Mouse (Mus musculus) kidney, embryonic 16.5 days (tissue): ENCODE data around the gene Arl6ip1. TPM values are rescaled to one million over a fixed set of nuclear protein-coding genes. Genes with fewer than 3 reads are reported as not detected.
A peak's percentile ranks its signal among the peaks of the same experiment; 100 is the strongest.

Experiments
- ATAC-seq: fragments of 200-750 bp; cut with Nextera tagmentation; 2 replicates; pipeline ENCODE4 v1.8.0; 2017; ENCODE audit warnings: moderate TSS enrichment; ENCODE audit not compliant: low FRiP score, low TSS enrichment
- H3K27ac ChIP-seq: fragments of 300-500 bp; sonication (generic); 2 replicates; pipeline ENCODE4 v1.5.1; 2014; ENCODE audit warnings: low read length
- H3K27me3 ChIP-seq: fragments of 300-500 bp; sonication (generic); 2 replicates; pipeline ENCODE4 v1.6.1; 2014; ENCODE audit warnings: low read length, control low read depth, mixed read lengths; ENCODE audit not compliant: insufficient read depth
- H3K36me3 ChIP-seq: fragments of 300-500 bp; sonication (generic); 2 replicates; pipeline ENCODE4 v1.6.1; 2014; ENCODE audit warnings: low read length, control low read depth, mixed read lengths; ENCODE audit not compliant: insufficient read depth
- H3K4me1 ChIP-seq: fragments of 300-500 bp; sonication (generic); 2 replicates; pipeline ENCODE4 v1.6.1; 2014; ENCODE audit warnings: low read length, control low read depth, mixed read lengths; ENCODE audit not compliant: insufficient read depth
- H3K4me2 ChIP-seq: fragments of 300-500 bp; sonication (generic); replicated peaks from 2 replicates; pipeline ENCODE4 v1.6.1; 2014; ENCODE audit warnings: low read depth, low read length
- H3K4me3 ChIP-seq: fragments of 300-500 bp; sonication (generic); 2 replicates; pipeline ENCODE4 v1.5.1; 2014; ENCODE audit warnings: mild to moderate bottlenecking, low read length
- H3K9ac ChIP-seq: fragments of 300-500 bp; sonication (generic); replicated peaks from 2 replicates; pipeline ENCODE4 v1.6.1; 2014; ENCODE audit warnings: low read length
- H3K9me3 ChIP-seq: fragments of 300-500 bp; sonication (generic); 2 replicates; pipeline ENCODE4 v1.6.1; 2016; ENCODE audit warnings: low read length, control low read depth
- WGBS: fragments of 180-500 bp; shearing (Covaris S2); extraction: QIAGEN DNeasy Blood & Tissue Kit; methylation state at CpG from one replicate; pipeline ENCODE4 v1.1.7; 2014; 5-methylcytosine and 5-hydroxymethylcytosine counted together
- polyA plus RNA-seq: library from polyadenylated mRNA; unstranded; fragments of >200 nt; fragmentation: Nextera tagmentation; extraction: Ambion mirVana; gene quantifications from 2 replicates; pipeline ENCODE4 v1.2.1, GENCODE M21; 2015

The Arl6ip1 gene
- polyA plus RNA-seq, 1 experiment from 2014 or later, result 405 TPM

DNA sequence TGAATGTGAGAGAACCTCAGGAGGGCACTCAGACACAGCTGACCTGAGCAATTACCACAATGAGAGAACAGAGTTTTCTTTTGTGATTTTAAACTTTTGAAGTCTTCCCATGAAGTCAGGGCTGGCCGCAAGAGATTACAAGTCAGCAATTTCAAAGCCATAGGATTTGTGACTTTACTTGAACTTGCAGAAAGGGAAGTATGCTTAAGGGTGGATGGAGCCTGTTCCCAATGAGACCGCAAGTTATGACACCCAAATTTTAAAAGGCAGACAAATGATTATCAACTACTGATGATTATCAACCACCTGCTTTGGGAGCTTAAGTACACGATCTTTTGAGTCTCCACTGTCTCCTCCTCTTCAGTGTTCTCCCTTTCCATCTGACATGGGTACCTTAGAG lies 11.0 kb downstream of the Arl6ip1 start:
- no peaks in the 10 kb centered on the region for H3K9me3 ChIP-seq
- ATAC-seq, result no peak
- H3K36me3 ChIP-seq, result peaks cover 58% of the 10 kb centered on the region
- 85% methylated on average over 3 of the region's 3 CpGs for WGBS
- H3K4me1 ChIP-seq, result peaks cover 37% of the 10 kb centered on the region
- H3K9ac ChIP-seq, result no peak overlapping the region
- peak overlapping the region; percentile 75 for H3K27ac ChIP-seq
- H3K4me3 ChIP-seq, result no peak overlapping the region
- H3K27me3 ChIP-seq, result no peaks in the 10 kb centered on the region
- no peak overlapping the region for H3K4me2 ChIP-seq

DNA sequence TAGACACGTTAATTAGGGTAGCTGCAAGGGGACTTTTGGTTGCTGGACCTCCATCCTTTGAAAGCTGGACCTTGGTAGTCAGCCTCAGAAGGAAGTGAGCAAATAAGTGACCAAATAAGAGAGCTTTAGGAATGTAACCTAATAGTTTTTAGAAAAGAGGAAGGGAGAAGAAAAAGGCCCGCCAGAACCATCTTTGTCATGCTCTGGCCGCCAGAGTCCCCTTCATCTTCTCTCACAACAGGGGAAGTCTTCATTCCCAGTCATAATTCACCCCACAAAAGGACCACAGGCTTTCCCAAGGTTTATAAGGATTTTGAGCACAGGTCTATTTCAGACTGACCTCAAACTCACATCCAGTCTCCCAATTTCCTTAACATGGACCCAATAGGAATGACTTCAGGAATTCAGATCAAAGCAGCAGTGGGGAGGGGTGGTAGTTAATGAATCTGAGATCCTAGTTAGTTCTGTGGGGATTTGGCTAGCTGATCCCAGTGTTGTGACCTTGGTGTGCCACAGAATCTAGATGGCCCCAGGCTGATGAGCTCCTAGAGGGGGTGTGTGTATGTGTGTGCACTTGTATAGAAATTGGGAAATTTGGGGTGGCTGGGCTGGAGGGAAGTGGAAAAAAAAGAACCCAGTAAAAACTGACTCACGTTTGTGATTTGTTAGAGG lies 11.8 kb downstream of the Arl6ip1 start:
- ATAC-seq, result no peak
- H3K4me1 ChIP-seq, result peaks cover 43% of the 10 kb centered on the region
- H3K36me3 ChIP-seq, result peaks cover 62% of the 10 kb centered on the region
- no peaks in the 10 kb centered on the region for H3K9me3 ChIP-seq
- 38% methylated on average over 4 of the region's 4 CpGs for WGBS
- H3K4me2 ChIP-seq, result no peak overlapping the region
- H3K27ac ChIP-seq, result peak overlapping the region; percentile 76
- no peak overlapping the region for H3K4me3 ChIP-seq
- peak overlapping the region; percentile 19; the same call in 1 of the 2 replicates for H3K9ac ChIP-seq
- no peaks in the 10 kb centered on the region for H3K27me3 ChIP-seq

DNA sequence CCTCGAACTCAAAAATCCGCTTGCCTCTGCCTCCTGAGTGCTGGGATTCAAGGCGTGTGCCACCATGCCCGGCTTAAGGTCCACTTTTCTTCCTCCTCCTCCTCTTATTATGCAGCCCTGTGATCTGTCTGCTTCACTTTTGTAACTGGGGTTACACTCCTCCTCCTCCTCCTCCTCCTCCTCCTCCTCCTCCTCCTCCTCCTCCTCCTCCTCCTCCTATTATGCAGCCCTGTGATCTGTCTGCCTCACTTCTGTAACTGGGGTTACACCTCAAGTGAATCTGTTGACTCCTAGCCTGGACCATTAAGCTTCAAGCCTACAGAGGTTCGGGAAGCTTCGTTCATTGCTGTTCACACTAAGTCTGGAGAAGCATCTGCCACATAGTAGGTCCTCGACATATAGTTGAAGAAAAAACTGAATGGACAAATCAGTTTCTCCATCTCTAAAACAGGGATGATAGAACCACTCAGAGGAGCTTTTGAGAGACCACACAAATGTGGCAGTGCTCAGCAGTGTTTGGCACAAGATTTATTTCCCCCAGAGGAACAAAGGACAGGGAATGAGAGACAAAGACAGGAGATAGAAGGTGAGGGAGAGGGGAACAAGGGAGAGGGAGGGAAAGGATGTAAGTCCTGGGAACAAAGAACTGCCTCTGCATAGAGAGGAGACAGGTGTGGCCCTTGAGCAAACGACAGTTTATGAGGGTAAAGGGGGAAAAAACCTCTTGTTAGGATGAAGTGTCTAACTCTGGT lies 12.5 kb downstream of the Arl6ip1 start:
- peak; percentile 13; the same call in 1 of the 2 replicates for ATAC-seq
- peaks cover 51% of the 10 kb centered on the region for H3K4me1 ChIP-seq
- no peaks in the 10 kb centered on the region for H3K27me3 ChIP-seq
- peak overlapping the region; percentile 67 for H3K9ac ChIP-seq
- H3K4me3 ChIP-seq, result peak overlapping the region; percentile 99; the same call in 1 of the 2 replicates
- H3K4me2 ChIP-seq, result peak overlapping the region; percentile 57
- H3K27ac ChIP-seq, result peak overlapping the region; percentile 76
- peaks cover 63% of the 10 kb centered on the region for H3K36me3 ChIP-seq
- no peaks in the 10 kb centered on the region for H3K9me3 ChIP-seq
- WGBS, result 9% methylated on average over 8 of the region's 8 CpGs

DNA sequence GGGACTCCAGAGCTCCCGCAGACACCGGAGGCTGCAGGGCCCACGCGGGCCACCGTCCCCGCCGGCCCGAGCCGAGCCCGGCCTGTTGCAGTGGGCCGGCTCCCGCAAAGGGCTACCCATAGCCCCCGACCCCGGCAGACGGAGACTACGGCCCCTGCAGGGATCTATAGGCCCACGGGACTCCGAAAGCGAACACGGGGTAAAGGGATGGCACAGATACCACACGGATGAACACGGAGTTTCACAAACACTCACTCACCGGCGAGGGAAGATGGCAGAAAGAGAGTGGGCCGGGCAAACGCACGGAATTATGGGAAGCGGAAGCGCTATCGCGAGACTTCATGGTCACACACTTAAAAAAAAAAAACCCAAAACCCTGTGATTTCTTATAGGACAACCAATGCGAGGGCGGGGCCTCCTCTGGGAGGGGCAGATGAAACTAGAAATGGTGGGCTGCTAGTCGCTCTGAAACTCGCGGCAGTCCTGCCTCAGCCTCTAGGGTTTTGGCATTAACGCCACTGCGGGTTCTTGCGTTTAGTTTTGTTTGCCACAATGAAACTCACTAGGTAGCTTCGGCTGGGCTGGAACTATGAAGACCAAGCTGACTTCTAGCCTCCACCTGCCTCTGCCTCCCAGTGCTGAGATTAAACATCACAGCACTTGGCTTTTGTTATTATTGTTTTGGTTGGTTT lies 13.4 kb downstream of the Arl6ip1 start, which contains the start of gene Rps15a:
Rps15a (minus strand) TSS at position 312 of the 692 bp plus-strand sequence.
- no peaks in the 10 kb centered on the region for H3K27me3 ChIP-seq
- no peaks in the 10 kb centered on the region for H3K9me3 ChIP-seq
- peak within 1 kb of the TSS; percentile 98 for H3K9ac ChIP-seq
- WGBS, result under 1% methylated on average over 40 of the region's 40 CpGs
- peak; percentile 84 for ATAC-seq
- peak within 1 kb of the TSS; percentile 99 for H3K4me3 ChIP-seq
- H3K36me3 ChIP-seq, result peaks cover 68% of the 10 kb centered on the region
- peak within 1 kb of the TSS; percentile 97 for H3K4me2 ChIP-seq
- H3K27ac ChIP-seq, result peak within 1 kb of the TSS; percentile 83
- H3K4me1 ChIP-seq, result peaks cover 58% of the 10 kb centered on the region

DNA sequence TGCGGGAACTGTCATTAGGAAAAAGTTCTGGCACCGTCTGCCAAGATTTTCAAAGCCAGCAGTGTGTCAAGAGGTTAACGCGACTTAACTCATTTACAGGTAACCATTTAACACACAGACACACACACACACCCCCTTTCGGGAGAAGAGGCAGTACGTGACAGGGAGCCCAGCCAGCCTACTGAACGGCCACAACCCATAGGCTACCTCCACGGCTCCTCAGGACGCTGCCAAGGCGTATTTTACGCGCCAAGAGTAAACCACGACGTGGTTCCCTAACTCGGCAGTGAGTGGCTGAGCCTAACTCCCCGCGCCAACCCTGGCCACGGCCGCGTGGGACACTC lies 14.0 kb downstream of the Arl6ip1 start:
- peaks cover 61% of the 10 kb centered on the region for H3K4me1 ChIP-seq
- peak overlapping the region; percentile 83 for H3K27ac ChIP-seq
- no peaks in the 10 kb centered on the region for H3K9me3 ChIP-seq
- ATAC-seq, result peak; percentile 60; the same call in 1 of the 2 replicates
- under 1% methylated on average over 20 of the region's 20 CpGs for whole genome bisulfite sequencing
- no peaks in the 10 kb centered on the region for H3K27me3 ChIP-seq
- peaks cover 68% of the 10 kb centered on the region for H3K36me3 ChIP-seq
- peak overlapping the region; percentile 97 for H3K4me2 ChIP-seq
- peak overlapping the region; percentile 99 for H3K4me3 ChIP-seq
- peak overlapping the region; percentile 98 for H3K9ac ChIP-seq

DNA sequence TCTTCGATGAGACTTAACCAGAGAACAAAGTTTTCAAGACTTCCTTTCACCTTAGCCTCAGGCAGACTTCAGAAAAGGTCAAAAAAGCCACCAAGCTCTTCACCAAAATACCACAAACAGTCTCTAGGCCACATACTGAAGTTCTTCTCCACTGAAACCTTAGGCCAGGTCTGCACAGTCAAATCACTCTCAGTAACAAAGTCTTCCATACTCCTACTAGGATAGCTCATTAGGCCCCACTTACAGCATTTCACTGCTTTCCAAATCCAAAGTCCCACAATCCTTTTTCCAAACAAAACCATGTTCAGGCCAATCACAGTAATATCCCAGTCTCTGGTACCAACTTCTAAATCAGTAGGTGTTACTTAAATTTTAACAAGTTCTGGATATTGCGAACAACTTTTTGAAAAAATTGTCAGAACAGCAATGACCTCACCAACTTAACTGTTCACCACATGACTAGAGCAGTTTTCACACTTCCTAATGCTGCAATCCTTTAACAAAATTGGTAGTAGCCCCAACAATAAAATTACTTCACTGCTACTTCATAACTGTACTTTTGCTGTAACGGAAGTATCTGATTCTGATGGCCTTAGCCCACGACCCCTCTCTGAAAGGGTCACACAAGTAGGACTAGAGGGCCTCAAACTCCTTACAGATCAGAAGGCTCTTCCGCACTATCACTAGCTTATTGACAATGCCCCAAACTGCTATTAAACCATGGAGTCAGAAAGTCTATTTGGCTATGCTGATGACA lies 15.7 kb downstream of the Arl6ip1 start:
- Histone ChIP-seq H3K27me3 (no peaks in the 10 kb centered on the region), H3K4me2 (peak overlapping the region; percentile 97), H3K27ac (no peak overlapping the region), H3K4me3 (peak overlapping the region; percentile 99), H3K9ac (peak overlapping the region; percentile 98), H3K9me3 (no peaks in the 10 kb centered on the region), H3K36me3 (peaks cover 68% of the 10 kb centered on the region), H3K4me1 (peaks cover 52% of the 10 kb centered on the region)
- 57% methylated on average over 5 of the region's 5 CpGs for WGBS
- no peak for ATAC-seq

DNA sequence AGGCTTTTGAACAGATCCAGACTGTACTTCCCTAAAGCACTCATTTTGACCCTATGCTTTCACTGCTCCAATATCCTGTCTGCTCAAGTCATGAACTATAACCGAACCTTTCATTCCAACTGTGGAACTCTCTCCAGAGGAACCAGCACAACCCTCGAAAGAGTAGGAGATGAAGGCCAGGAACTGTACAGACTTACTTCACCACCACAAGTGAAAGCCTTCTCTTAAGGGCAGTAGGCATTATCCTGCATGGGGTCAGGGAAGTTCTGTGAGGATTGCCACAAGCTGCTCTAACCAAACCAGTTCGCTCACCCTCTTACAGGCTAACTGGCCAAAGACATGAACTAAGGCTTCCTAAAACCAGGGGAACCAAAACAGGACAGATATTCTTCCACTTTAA lies 18.3 kb downstream of the Arl6ip1 start:
- H3K9ac ChIP-seq, result no peak overlapping the region; the same call in 1 of the 2 replicates
- no peak overlapping the region for H3K27ac ChIP-seq
- peaks cover 85% of the 10 kb centered on the region for H3K36me3 ChIP-seq
- peak overlapping the region; percentile 0 for H3K4me3 ChIP-seq
- 73% methylated on average over 3 of the region's 3 CpGs for WGBS
- no peaks in the 10 kb centered on the region for H3K9me3 ChIP-seq
- H3K4me2 ChIP-seq, result peak overlapping the region; percentile 97
- ATAC-seq, result no peak
- no peaks in the 10 kb centered on the region for H3K27me3 ChIP-seq
- peaks cover 40% of the 10 kb centered on the region for H3K4me1 ChIP-seq

DNA sequence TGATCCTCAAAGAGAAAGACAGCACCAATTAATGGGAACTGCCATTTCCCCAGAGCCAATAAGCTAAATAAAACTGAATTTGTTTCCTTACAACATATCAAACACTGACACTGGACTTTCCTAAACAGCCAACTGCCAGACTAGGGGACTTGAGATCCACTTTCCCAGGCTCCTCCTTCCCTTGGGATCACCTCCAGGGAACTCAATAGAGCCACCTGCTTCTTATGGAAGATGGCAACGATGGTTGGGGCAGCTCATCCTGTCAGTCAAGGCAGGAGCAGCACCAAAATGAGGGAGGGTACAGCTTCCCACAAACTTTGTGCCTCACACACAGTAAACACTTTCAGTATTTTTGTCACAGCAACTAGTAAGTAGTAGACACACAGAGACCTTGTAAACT lies 21.8 kb downstream of the Arl6ip1 start:
- Histone ChIP-seq H3K9ac (no peak overlapping the region), H3K27me3 (no peaks in the 10 kb centered on the region), H3K4me2 (no peak overlapping the region), H3K27ac (no peak overlapping the region), H3K4me1 (peaks cover 23% of the 10 kb centered on the region), H3K4me3 (no peak overlapping the region), H3K9me3 (no peaks in the 10 kb centered on the region), H3K36me3 (peaks cover 81% of the 10 kb centered on the region)
- no peak for ATAC-seq
- 81% methylated on average over 1 of the region's 1 CpGs for WGBS

DNA sequence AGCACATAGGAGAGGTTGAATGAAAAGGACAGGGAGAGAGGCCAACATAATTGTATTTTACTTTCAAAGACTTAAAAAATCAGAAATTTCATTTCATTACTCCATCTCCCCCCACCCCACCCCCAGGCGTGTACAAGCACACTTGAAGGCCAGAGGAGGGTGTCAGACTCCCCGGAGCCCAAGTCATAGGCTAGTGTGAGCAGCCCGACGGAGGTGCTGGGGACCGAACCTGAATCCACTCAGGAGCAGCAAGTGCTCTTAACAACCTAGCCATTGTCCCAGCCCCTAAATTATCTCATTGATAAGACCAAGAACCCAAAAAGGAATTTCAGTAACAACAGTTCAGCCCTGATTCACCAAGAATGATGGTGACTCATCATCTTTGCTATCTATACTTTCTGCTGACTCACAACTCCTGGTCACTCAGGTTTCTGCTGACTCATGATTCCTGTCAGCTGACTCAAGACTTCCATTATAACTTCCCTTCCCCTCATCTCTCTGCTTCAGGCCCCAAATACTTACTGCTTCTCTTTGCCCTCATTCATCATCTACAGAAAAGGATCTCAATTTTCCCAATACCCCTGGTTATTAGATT lies 24.9 kb downstream of the Arl6ip1 start:
- Histone ChIP-seq H3K27me3 (no peaks in the 10 kb centered on the region), H3K4me3 (no peak overlapping the region), H3K9me3 (no peaks in the 10 kb centered on the region), H3K4me1 (peaks cover 2% of the 10 kb centered on the region; the same call in 1 of the 2 replicates), H3K36me3 (peaks cover 50% of the 10 kb centered on the region), H3K9ac (no peak overlapping the region), H3K27ac (no peak overlapping the region), H3K4me2 (no peak overlapping the region)
- no peak for ATAC-seq
- 80% methylated on average over 5 of the region's 5 CpGs for WGBS
